Mouse (Mus musculus) E14TG2a.4 (cell line): ENCODE data around the gene Ubald2.

ENCODE experiments used
- H3K27me3 ChIP-seq: 2 replicates; pipeline ENCODE4 v1.6.1; 2014; ENCODE audit warnings: low read length, control low read depth; ENCODE audit not compliant: insufficient read depth
- H3K36me3 ChIP-seq: 2 replicates; pipeline ENCODE4 v1.6.1; 2014; ENCODE audit warnings: low read length, control low read depth; ENCODE audit not compliant: insufficient read depth
- H3K4me1 ChIP-seq: replicated peaks from 2 replicates; pipeline ENCODE4 v1.6.1; 2014; ENCODE audit warnings: low read depth, low read length, control low read depth
- H3K4me3 ChIP-seq: replicated peaks from 2 replicates; pipeline ENCODE4 v1.5.1; 2014; ENCODE audit warnings: mild to moderate bottlenecking, low read length
- H3K9me3 ChIP-seq: 2 replicates; pipeline ENCODE4 v1.6.1; 2014; ENCODE audit warnings: low read length, control low read depth
- CTCF ChIP-seq: conservative IDR thresholded peaks from 2 replicates; pipeline ENCODE4 v1.5.1; 2014; ENCODE audit warnings: low read length
- NANOG ChIP-seq: IDR thresholded peaks from 2 replicates; pipeline ENCODE4 v1.6.1; 2014; ENCODE audit warnings: borderline replicate concordance, low read length, mixed read lengths
- POU5F1 ChIP-seq: IDR thresholded peaks from 2 replicates; pipeline ENCODE4 v1.6.1; 2014; ENCODE audit warnings: low read length, borderline replicate concordance

The Ubald2 gene

DNA sequence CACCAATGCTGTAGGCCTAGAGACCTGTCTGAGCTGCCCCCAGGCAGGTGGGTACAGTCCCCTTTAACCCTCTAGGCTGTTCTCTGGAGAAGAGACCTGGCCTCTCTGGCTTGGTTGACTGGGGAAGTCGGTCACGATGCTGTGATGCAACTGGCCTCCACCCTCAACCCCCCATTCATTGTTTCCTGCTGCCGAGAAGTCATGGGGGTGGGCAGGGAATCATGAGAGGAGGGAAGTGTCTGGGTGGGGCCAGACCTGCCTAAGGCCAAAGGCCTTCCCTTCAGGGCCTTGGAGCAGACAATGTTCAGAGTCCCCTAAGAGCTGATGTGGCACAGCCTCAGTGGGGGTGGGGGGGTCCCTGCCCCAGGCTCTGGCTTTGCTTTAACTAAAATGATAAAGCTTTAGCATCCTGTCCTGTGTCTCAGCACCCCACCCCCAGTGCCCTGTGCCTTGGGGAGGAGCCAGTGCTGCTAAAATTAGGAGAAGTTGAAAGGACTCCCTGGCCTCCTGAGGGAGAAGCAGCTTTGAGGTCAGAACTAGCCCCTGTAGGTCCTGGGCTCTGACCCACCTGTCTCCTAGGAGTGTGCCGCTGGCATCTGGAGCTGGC lies 2.9 kb downstream of the Ubald2 start:
- Histone ChIP-seq H3K36me3 (peaks cover 61% of the 10 kb centered on the region), H3K4me1 (peaks cover 74% of the 10 kb centered on the region), H3K4me3 (peak overlapping the region; percentile 94), H3K27me3 (no peaks in the 10 kb centered on the region), H3K9me3 (no peaks in the 10 kb centered on the region)
- TF ChIP-seq POU5F1, result no peak
- no peak for TF ChIP-seq CTCF
- no peak for TF ChIP-seq NANOG

DNA sequence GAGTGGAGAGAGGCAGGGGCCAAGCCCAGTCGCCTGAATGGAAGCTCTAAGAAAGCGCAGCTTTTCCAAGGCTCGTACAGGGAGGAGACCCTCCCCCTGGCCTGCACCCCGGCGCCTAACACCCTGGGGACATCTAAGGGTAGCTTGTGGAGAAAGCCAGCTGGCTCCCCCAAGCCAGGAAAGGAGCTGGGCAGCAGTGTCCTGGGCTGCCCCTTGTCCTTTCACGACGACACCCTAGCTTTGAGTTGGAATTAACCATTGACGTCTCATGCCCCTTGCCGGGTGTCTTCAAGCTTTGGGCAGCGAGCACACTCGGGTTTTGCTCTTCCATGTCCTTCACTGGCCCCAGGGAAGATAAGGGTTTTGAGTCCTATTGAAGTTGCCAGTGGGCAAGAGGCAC lies 3.6 kb downstream of the Ubald2 start:
- H3K4me1 ChIP-seq, result peaks cover 74% of the 10 kb centered on the region
- H3K27me3 ChIP-seq, result no peaks in the 10 kb centered on the region
- H3K9me3 ChIP-seq, result no peaks in the 10 kb centered on the region
- no peak for TF ChIP-seq POU5F1
- no peak for TF ChIP-seq NANOG
- peaks cover 62% of the 10 kb centered on the region for H3K36me3 ChIP-seq
- peak overlapping the region; percentile 94 for H3K4me3 ChIP-seq

DNA sequence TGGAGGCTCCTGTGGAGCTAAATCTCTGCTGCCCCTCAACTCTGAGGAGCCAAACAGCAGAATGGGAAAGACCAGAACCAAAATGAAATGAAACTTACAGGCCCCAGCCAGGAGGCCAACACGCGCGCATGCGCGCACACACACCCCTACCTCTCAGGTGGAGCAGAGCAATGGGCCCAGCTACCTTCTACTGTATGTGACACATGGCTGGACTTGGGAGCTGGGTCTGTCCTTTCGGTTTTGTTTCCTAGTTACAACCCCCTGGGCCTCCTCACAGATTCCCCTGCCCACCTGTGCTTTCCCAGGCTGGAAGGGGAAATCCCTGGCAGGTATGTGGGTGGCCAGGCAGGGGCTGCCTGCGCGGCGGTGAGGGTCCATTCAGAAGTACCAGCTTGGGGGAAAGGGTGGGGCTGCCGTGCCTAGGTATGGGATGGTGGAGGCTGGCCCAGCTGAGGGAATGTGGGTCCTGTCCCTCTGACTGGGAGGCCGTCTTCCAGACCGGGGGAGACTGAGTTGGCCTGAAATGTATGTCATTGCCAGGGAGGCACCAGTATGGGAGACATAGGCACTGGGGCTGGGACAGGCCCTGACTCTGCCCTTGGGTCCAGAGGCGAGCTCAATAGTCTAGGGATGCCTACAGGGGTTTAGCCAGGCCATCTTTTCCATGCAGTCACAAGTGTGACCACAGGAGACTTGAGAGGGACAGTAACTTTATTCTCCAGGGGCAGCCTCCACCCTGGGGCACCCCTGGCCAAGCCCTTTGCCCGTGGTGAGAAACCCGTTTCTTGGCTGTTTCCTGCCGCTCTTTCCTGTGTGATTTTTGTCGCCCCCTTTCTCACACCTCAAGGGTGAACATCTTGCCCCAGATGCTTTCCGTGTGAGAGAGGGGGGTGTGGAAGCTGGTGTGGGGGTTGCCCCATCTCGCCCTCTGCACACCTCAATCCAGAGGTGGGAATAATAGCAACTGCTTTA lies 5.7 kb downstream of the Ubald2 start:
- peak overlapping the region; percentile 18; the same call in 1 of the 2 replicates for H3K4me3 ChIP-seq
- H3K27me3 ChIP-seq, result no peaks in the 10 kb centered on the region
- no peak for TF ChIP-seq CTCF
- no peak for TF ChIP-seq POU5F1
- no peak for TF ChIP-seq NANOG
- peaks cover 62% of the 10 kb centered on the region for H3K36me3 ChIP-seq
- H3K4me1 ChIP-seq, result peaks cover 84% of the 10 kb centered on the region
- H3K9me3 ChIP-seq, result no peaks in the 10 kb centered on the region

DNA sequence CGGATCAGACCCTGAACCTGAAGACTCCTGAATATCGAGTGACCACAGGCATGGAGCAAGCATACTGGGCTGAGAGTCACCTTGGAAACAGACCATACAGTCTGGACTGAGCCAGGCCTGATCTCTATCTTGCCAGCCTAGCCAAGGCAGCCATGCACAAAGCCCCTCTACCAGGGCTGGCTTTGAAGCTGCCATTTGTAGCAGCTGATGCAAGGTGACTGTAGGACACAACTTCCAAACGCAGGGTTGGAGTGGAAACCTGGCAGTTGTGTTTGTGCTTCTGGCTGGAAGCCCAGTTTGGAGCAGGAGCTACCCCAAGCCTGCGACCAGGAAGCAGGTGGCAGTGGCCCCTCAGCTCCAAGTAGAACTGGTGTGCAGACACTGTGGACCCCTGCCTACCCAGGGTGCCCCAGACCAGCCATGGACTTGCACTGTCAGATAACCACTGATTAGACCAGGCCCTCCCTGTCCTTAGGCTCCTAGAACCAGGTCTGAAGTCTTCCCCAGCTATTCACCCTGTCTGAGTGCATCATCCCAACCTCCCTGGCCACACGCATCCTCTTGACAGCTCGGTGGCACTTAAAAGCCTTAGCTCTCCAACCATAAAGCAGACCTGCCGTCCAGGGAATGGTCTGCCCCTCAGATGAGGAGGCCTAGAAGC lies 6.6 kb downstream of the Ubald2 start:
- no peak for TF ChIP-seq POU5F1

DNA sequence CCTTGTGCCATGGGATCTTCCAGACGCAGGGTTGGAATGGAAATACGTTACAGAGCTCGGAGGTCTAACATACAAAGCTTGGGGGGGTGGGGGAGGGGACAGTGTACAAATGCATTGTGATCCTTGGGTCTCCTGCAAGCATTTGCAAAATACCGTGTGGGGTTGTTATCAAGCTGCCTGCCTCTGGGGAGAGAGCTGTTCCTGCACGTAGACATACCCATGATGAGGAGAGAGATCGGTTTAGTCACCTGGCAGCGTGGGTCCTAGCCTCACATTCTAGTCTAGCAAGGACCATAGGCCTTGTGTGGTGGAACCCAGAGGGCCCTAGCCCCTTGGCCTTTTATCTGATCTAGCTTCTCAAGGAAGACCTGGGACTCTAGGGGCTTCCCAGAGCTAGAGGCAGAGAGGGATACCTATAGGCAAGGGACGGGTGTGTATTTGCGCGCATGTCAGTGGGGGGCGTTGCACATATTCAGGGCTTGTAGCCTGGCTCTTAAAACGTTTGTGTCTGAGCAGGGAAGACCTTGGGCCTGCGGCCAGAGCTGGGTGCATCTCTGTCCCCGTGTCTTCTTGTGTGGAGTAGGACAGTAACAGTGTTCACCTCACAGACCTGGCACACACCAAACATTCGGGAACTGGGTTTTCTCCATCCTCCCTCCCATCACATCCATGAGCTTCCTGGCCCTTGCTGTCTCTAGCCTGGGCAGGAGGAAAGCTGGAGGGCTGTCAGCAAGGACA lies 8.4 kb downstream of the Ubald2 start:
- Histone ChIP-seq H3K4me3 (no peak overlapping the region), H3K9me3 (no peaks in the 10 kb centered on the region), H3K27me3 (peaks cover 11% of the 10 kb centered on the region), H3K4me1 (peaks cover 87% of the 10 kb centered on the region), H3K36me3 (peaks cover 37% of the 10 kb centered on the region)
- no peak for TF ChIP-seq POU5F1
- no peak for TF ChIP-seq NANOG
- TF ChIP-seq CTCF, result no peak

More for the DNA sequence above, 6.6 kb downstream of the Ubald2 start:
- H3K36me3 ChIP-seq, result peaks cover 55% of the 10 kb centered on the region
- 0 out of 2 replicates have a peak overlapping the region, but pooled peaks have one; percentile 20 for H3K4me3 ChIP-seq
- no peaks in the 10 kb centered on the region for H3K9me3 ChIP-seq
- H3K27me3 ChIP-seq, result no peaks in the 10 kb centered on the region
- H3K4me1 ChIP-seq, result peaks cover 87% of the 10 kb centered on the region

DNA sequence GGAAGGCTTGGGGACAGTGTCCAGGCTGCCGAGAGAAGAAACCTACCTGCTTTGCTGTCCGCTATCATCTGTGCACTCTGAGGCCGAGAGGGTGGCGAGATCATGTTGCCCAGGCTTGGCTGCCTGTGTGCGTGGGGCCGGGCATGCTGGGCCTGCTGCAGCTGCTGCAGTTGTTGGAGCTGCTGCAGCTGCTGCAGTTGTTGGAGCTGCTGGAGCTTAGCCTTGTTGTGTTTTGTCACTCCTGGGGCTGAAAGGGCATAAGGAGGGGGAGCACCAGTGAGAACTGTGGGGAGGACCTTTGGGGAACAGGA lies 8.9 kb downstream of the Ubald2 start:
- no peak for TF ChIP-seq POU5F1
- no peak for TF ChIP-seq CTCF
- TF ChIP-seq NANOG, result no peak
- Histone ChIP-seq H3K4me3 (no peak overlapping the region), H3K27me3 (peaks cover 16% of the 10 kb centered on the region), H3K4me1 (peaks cover 84% of the 10 kb centered on the region), H3K36me3 (peaks cover 32% of the 10 kb centered on the region), H3K9me3 (no peaks in the 10 kb centered on the region)

DNA sequence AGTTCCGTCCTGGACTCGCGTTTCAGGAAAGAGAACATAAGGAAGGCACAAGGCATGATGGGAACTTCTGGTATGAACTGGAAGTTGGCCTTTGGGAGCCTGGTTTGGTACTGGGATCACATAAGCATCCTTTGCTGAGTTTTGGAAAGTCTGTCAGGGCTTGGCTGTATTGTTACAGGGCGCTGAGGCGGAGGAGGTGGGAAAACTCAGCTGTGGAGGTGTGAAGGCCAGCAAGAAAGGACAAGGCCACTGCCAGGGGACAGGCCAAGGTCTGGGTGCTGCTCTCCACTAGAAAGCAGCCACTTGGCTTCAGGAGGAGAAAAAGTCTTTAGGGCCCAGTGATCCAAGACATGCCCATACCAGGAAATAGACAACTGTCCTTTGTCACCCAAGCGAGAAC lies 9.4 kb downstream of the Ubald2 start:
- TF ChIP-seq POU5F1 (no peak), CTCF (no peak), NANOG (no peak)
- H3K4me1 ChIP-seq, result peaks cover 89% of the 10 kb centered on the region
- H3K27me3 ChIP-seq, result peaks cover 21% of the 10 kb centered on the region
- peaks cover 31% of the 10 kb centered on the region for H3K36me3 ChIP-seq
- no peaks in the 10 kb centered on the region for H3K9me3 ChIP-seq
- H3K4me3 ChIP-seq, result no peak overlapping the region

DNA sequence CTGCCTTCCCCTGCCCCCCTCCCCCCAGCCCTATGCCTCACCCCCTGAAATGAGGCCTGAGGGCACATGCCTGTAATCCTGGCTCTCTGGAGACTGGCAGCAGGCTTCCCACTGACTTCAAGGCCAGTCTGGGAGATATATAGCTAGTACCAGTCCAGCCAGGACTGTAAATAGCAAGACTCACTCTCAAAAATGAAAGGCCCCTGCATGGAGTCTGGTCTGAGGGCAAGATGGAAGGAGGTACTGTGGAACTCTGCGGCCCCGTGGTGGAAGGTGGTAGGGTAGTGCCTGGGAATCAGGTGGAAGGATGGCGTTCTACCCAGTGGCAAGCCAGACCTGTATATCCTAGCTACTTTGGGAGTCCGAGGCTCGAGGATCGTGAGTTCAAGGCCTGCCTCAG lies 10.0 kb downstream of the Ubald2 start:
- H3K36me3 ChIP-seq, result peaks cover 28% of the 10 kb centered on the region
- H3K27me3 ChIP-seq, result peaks cover 27% of the 10 kb centered on the region
- peaks cover 89% of the 10 kb centered on the region for H3K4me1 ChIP-seq
- no peaks in the 10 kb centered on the region for H3K9me3 ChIP-seq
- TF ChIP-seq CTCF (no peak), NANOG (no peak), POU5F1 (no peak)
- H3K4me3 ChIP-seq, result no peak overlapping the region
